Mouse (Mus musculus) right cerebral cortex, postnatal 4 days (tissue): ENCODE measurements around the gene Dlk1.

Experiments used
- DNase-seq: peaks from one replicate; pipeline ENCODE4 v3.0.0-alpha.2; 2022

Dlk1 gene

DNA sequence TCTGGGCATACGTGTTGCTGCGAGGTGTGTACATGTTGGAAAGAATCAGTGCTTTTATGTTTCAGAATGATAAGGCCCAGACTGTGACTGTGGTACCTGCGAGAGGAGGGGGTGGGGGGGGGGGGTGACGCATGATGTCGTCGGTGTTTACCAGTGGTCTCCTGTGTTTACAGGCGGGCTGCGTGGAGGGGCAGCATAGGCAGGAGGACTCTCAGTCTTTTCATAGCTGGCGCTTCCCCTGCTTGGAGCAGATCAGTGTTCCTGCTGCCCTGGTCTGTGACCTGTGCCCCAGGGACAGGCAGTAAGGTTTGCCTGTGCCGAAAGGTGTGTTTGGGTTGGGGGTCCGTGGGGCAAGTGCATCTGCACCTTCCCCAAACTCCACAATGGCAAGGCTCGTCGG lies at the start of gene Dlk1:
Dlk1 (plus strand) TSS at position 232 of the 400 bp plus-strand sequence.
- DNase-seq = no peak

GRCm38 (mm10) chr12:109402943-109403342 lies 49.7 kb upstream of the Dlk1 start:
- no peak for DNase-seq

DNA sequence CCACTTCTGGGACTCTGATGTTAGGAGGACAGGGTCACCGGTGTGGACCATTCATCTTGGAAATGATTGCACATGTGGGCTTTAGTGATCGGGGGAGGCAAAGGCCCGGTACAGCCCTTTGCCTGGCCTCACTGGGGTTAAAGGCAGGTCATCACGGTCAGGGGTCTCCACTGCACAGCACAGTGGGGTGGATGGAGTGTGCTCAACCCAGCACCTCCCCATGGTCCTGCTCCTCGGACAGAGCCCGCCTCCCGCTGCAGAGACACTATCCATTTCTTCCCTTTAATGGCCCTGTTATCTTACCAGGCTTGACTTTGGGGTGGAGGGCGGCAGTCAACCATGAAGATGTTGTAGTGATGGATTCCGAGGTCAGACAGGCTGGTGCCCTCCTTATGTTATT lies 48.9 kb upstream of the Dlk1 start:
- DNase-seq = no peak

DNA sequence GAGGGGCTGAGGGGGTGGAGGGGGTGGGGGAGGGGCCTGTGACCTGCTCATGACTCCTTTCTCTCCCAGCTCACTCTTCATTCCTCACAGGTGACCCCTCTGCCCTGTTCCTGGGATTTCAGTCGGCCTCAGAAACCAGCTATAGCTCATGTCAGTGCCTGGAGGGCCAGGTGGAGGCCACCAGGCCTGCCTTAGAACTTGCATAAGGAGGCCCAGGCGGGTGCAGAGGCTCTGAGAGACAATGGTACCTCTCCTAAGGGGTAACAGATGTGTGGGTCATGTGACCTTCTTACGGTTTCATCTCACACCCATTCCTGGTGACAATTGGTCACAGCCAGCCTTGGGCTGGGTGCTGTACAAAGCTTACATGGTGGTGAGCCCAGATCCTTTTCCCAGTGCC lies 46.6 kb upstream of the Dlk1 start:
- DNase-seq = no peak

DNA sequence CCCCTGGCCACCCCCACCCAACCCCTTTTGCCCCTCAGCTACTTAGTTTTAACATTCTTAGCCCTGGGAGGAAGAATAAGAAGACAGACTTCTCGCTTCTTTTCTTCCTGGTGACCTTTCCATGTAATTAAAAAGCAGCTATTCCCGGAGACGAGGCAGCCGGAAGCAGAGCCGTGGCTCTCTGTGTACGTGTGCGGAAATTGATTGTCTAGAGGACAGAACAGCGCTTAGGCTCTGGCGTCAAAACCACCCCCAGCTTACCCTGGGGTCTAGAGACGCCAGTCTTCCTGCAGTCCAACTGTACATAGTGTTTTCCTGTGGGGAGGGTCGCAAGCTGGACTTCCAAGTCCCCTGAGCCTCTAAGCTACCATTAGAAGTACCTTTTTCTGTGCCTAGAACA lies 41.9 kb upstream of the Dlk1 start:
- no peak for DNase-seq

DNA sequence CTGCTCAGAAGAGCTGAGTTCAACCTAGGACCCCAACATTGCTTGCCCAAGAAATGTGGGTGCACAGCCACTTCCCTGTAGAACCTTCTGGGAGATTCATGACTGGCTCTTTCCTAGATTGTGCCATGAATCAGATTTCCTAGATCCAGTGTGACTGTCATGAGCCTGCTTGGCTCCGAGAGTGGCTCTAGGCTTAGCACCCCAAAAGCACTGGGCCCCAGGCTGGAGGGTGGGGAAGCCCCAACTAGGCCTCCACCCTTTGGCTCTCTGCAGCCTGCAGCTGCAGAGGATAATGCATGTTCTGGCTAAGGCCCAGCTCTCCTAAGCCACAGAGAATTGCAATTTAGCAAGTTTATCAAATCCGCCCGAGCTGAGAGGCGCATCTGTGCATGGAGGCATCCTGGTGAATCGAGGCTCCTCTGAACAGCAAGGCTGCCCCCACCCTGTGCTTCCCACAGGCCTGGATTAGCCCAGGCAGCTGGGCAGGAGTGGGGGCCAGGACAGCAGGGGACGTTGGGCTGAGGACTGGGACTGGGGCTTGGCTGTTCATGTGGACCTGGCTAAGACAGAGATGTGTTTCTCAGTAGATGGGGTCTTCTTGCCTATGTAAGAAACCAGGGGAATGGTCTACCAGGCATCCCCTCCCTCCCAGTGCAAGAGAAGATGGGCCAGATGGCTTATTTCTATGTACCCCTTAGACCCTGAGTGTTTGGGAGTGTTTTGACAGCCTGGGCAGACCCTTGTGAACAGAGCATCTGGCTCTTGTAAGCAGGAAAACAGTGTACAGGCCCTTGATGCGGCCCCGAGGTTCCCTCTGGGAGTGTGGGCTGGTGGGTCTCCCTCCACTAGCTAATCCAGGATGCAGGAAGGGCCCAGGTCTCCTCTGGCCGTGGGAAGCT lies 41.2 kb upstream of the Dlk1 start:
- peak; percentile 20 for DNase-seq

GRCm38 (mm10) chr12:109412071-109412440 lies 40.6 kb upstream of the Dlk1 start:
- no peak for DNase-seq

- no peak for DNase-seq
These were observed 39.9 kb upstream of the Dlk1 start for GRCm38 (mm10) chr12:109412675-109413074.

DNA sequence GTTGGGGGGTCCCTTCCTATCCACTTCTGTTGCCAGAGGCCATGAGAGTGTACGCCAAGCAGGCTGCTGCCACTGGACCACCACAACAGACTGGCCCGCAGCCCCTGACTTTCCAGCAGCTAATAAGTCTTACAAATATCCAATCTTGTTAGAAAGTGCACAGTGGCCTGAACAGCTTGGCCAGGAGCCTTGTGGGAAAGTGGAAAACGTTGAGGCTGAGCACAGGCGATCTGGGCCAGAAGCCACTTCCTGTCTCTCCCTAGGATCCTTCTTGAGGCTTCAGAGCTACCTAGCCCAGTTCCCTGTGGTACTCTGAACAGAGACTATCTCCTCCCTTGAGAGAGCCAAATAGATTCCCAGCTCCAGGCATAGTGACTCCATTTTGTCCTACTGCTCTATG lies 39.3 kb upstream of the Dlk1 start:
- DNase-seq = no peak

- DNase-seq = no peak
These were observed 35.9 kb upstream of the Dlk1 start for GRCm38 (mm10) chr12:109416681-109417080.

DNA sequence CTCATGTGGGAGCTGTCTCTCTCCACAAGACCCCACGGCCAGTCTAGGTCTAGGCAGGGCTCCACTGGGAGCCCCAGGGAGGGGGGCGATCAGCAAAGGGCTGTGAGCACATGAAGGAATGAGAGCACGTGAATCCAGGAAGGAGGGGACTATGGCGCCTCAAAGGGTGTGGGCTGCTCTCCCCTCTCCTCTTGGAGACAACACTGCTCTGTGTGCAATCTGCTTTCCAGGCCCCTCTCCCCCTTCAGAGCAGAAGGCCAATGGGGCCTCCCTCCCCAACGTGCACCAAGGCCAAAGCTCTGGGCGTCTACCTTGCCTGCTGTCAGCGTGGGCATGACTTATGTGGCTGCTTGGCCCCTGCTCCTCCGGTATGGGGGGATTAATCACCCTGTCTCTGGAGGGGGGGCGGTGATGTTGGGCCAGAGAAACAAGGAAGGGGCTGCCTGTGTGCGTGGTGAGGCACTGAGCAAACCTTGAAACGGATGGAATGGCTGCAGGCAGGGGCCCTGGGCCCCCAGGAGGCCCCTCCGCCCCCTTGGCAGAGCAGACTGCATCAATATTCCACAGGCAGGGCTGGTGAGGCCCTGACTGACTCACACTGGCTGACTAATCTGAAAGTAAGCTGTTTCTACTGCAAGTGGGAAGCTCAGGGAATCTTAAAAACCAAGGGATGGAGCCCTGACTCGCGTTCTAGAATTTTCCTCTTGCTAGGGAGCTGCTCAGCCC lies 35.0 kb upstream of the Dlk1 start:
- no peak for DNase-seq

DNA sequence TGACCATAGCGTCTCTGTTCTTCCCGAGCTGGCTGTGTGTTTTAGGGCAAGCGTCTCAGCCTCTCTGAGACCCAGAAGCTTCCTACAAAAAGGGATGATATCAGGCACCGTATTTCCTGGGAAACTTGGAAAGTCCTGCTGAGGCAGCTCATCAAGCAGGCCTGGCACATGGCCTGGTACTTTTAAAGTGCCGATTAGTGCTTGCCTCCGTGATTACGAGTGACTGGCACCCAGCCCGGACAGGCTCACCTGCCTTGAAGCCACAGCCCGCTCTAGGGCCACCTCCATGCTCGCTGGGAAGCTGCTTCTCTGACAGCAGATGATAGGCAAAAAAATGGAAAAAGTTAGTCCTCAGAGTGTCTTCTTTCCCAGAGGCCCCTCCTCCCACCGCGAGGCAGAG lies 32.6 kb upstream of the Dlk1 start:
- DNase-seq = no peak

DNA sequence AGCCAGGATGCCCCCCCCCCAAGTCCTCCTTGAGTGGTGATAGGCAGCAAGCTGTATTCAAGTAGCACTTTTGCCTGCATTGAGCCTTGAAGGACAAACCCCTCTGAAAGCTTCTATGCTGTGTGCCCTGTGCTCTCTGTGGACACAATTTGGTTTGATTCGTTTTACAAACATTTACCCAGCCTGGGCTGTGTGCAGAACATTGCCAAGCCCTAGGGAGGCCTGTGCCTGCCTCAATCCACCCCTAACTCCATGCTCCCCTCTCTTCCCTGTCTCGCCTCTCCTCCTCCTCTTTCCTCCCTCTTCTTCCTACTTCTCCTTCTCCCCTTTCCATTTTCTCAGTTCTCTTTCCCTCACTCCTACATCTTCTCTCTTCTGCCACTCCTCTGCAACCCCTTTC lies 29.5 kb upstream of the Dlk1 start:
- DNase-seq = no peak

- no peak for DNase-seq
These were observed 28.8 kb upstream of the Dlk1 start for GRCm38 (mm10) chr12:109423716-109424429.

GRCm38 (mm10) chr12:109424753-109425332 lies 27.8 kb upstream of the Dlk1 start:
- no peak for DNase-seq

GRCm38 (mm10) chr12:109425982-109426381 lies 26.6 kb upstream of the Dlk1 start:
- no peak for DNase-seq

DNA sequence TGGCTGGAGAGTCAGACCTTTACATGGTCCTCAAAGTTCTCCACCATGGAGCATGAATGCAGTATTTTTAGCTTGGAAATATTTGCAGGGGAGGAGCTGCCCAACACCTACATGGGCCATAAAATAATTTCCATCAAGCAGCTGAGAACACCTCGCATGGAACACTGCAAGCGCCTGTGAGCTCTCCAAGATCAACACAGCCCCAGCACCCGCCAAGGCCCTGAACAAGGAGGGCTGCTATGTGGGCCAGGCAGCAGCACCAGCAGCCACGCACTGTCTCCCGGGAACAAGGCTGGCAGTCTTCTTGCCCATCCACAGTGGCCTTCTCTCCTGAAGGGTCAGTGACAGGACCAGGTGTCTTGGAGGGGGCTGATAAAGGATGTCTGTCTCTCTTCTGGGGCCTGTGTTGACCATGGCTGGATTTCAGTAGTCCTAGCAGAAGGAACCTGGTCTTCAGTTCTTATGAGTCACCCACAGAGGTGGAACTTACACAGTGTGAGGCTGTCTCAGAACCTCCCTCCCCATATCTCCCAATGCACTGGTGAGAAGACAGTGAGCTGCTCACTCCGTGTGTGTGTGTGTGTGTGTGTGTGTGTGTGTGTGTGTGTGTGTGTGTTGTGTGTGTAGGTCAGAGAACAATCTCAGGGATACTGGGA lies 20.0 kb upstream of the Dlk1 start:
- DNase-seq = no peak

- DNase-seq = no peak
These were observed 16.2 kb upstream of the Dlk1 start for GRCm38 (mm10) chr12:109436367-109436807.

DNA sequence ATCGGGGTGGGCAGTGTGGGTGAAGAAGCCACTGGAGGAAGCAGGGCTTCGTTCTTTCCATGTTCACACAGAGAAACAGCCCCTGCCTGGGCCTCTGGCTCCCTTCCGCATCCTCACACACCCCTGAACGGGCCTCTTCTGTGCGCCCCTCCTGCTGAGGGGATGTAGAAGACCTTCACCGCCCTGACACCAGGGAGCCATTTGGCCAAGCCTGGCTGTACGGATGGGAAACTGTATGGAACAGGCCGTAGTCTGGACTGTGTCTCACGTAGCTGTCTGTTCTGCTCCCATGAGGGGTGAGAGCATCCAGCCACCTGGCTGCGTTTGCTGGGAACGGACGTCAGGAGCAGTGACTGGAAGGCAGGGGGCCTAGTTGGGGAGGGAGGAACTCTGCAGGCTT lies 15.8 kb upstream of the Dlk1 start:
- no peak for DNase-seq

DNA sequence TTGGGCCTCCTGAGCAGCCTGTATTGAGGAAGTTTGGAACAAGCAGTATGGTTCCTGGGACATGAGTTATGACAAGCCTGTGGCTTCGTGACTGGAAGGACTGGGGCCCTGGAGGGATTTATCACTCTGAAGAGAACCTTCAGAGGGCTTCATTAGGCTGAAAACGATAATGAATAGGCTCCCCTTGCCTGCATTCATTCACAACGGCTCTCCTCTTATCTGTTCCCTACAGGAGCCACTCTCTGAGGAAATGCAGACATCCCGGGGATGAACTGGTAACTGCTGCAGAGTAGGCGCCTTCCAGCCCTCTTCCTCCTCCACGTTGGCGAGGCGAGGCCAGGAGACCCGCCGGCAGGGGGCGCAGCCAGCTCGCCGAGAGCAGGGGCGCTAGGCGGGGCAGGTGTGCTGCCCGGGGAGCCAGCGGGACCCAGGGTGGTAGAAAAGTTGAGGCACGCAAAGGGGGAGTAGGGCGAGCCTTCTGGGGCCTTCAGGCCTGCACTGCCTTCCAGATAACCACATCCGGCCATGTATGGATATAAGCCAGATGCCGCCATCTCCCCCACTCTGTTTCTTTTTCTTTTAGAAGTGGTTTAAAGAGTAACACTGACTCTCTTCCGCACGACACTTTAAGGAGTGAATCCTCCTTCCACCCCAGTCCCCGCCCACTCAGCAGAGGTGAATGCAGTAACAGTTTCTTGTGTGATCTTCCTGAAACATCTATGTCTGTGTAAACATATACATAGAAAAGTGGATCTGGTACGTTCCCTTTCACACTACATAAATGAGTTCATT lies 14.9 kb upstream of the Dlk1 start:
- peak; percentile 80 for DNase-seq

GRCm38 (mm10) chr12:109438383-109438782 lies 14.2 kb upstream of the Dlk1 start:
- DNase-seq = no peak

- no peak for DNase-seq
These were observed 12.6 kb upstream of the Dlk1 start for GRCm38 (mm10) chr12:109439974-109440373.
